Mouse (Mus musculus): ENCODE measurements around the gene Daam1.

Gene Daam1

GRCm38 (mm10) chr12:71925990-71926700, 95.3 kb downstream of the Daam1 start:
- in situ Hi-C loops (cut with MboI, MseI): no loop called here

GRCm38 (mm10) chr12:71928092-71928491, 97.2 kb downstream of the Daam1 start:
- in situ Hi-C loops (cut with MboI, MseI): no loop called here

GRCm38 (mm10) chr12:71929876-71930275, 99.0 kb downstream of the Daam1 start:
- in situ Hi-C loops (cut with MboI, MseI): no loop called here

- in situ Hi-C loops (cut with MboI, MseI): no loop called here
Measured at GRCm38 (mm10) chr12:71932433-71933386, 101.8 kb downstream of the Daam1 start.

GRCm38 (mm10) chr12:71933989-71934645, 103.2 kb downstream of the Daam1 start:
- in situ Hi-C loops (cut with MboI, MseI): no loop called here

- in situ Hi-C loops (cut with MboI, MseI): no loop called here
Measured at GRCm38 (mm10) chr12:71936636-71937035, 105.8 kb downstream of the Daam1 start.

GRCm38 (mm10) chr12:71938513-71938912, 107.6 kb downstream of the Daam1 start:
- in situ Hi-C loops (cut with MboI, MseI): no loop called here

- in situ Hi-C loops (cut with MboI, MseI): no loop called here
Measured at GRCm38 (mm10) chr12:71941290-71941689, 110.4 kb downstream of the Daam1 start.

GRCm38 (mm10) chr12:71943112-71943511, 112.2 kb downstream of the Daam1 start:
- in situ Hi-C loops (cut with MboI, MseI): no loop called here

GRCm38 (mm10) chr12:71943646-71944045, 112.8 kb downstream of the Daam1 start:
- in situ Hi-C loops (cut with MboI, MseI): no loop called here

GRCm38 (mm10) chr12:71945844-71946243, 115.0 kb downstream of the Daam1 start:
- in situ Hi-C loops (cut with MboI, MseI): no loop called here

GRCm38 (mm10) chr12:71946448-71946847, 115.6 kb downstream of the Daam1 start:
- in situ Hi-C loops (cut with MboI, MseI): no loop called here

GRCm38 (mm10) chr12:71948972-71949371, 118.1 kb downstream of the Daam1 start:
- in situ Hi-C loops (cut with MboI, MseI): no loop called here

- in situ Hi-C loops (cut with MboI, MseI): no loop called here
Measured at GRCm38 (mm10) chr12:71949606-71950005, 118.7 kb downstream of the Daam1 start.

- in situ Hi-C loops (cut with MboI, MseI): no loop called here
Measured at GRCm38 (mm10) chr12:71950095-71950877, 119.4 kb downstream of the Daam1 start.

- in situ Hi-C loops (cut with MboI, MseI): no loop called here
Measured at GRCm38 (mm10) chr12:71954180-71954935, 123.5 kb downstream of the Daam1 start.

- in situ Hi-C loops (cut with MboI, MseI): no loop called here
Measured at GRCm38 (mm10) chr12:71956980-71957379, 126.1 kb downstream of the Daam1 start.

- in situ Hi-C loops (cut with MboI, MseI): no loop called here
Measured at GRCm38 (mm10) chr12:71957496-71957895, 126.6 kb downstream of the Daam1 start.

GRCm38 (mm10) chr12:71959351-71959991, 128.6 kb downstream of the Daam1 start:
- in situ Hi-C loops (cut with MboI, MseI): no loop called here

GRCm38 (mm10) chr12:71961671-71962070, 130.8 kb downstream of the Daam1 start:
- in situ Hi-C loops (cut with MboI, MseI): no loop called here
